In the genomic region with DNA sequence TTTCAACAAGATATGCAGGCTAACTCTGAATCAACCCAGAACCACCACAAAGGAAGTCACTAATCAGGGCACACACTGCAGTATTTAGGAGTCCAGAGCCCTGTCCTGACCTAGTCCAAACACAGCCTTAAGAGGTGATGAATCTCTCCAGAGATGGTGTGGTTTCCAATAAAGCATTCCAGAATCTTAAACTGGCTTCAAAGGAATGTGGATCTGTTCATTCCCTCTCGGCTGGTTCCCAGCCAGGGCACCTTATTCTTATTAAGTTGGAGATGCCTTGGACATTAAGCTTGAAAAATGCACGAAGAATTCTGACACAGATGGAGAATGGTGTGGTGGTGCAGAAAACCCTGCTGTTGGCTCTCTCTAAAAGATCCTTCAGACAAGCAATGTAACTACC, we compare ENCODE assay signal across 15 mouse cellular contexts.
"Had no signal": no experiment of that assay in that cellular context is flagged by ENCODE, and none has a peak within 500 bp of the region (broad histone marks: within the 10 kb centered on the region; RNA-seq: fewer than 3 reads in every experiment).

No protein-coding gene starts in this region.

- ATAC-seq: midbrain, embryonic 16.5 days had no signal

- H3K4me1 ChIP-seq: midbrain, embryonic 10.5 days; midbrain, embryonic 12.5 days; neural tube, embryonic 12.5 days; stomach, embryonic 15.5 days had no signal

- DNase-seq: lung, adult 18-20 months; lung, embryonic 14.5 days; lung, postnatal 10 days; lung, postnatal 4 days; midbrain, embryonic 14.5 days; right cerebral cortex, postnatal 14 days; thymus, adult 2 months; thymus, postnatal 25 days; thymus, postnatal 4 days had no signal

- H3K27ac ChIP-seq: midbrain, embryonic 10.5 days; midbrain, embryonic 12.5 days; neural tube, embryonic 12.5 days; stomach, embryonic 15.5 days; stomach, postnatal 0 days had no signal

- H3K36me3 ChIP-seq: midbrain, embryonic 10.5 days; midbrain, embryonic 12.5 days; neural tube, embryonic 12.5 days; stomach, embryonic 15.5 days had no signal

- H3K9me3 ChIP-seq: midbrain, embryonic 10.5 days; midbrain, embryonic 12.5 days; neural tube, embryonic 12.5 days; stomach, embryonic 15.5 days had no signal

- H3K27me3 ChIP-seq: midbrain, embryonic 12.5 days; neural tube, embryonic 12.5 days; stomach, embryonic 15.5 days had no signal

- H3K4me2 ChIP-seq: lung, embryonic 14.5 days; midbrain, embryonic 12.5 days; neural tube, embryonic 12.5 days; stomach, embryonic 15.5 days had no signal

- H3K4me3 ChIP-seq: midbrain, embryonic 10.5 days; midbrain, embryonic 12.5 days; neural tube, embryonic 12.5 days; stomach, embryonic 15.5 days had no signal

- H3K9ac ChIP-seq: lung, embryonic 14.5 days; midbrain, embryonic 12.5 days; neural tube, embryonic 12.5 days; stomach, embryonic 15.5 days had no signal
